Mouse (Mus musculus): ENCODE measurements around the gene Fbxl7. TPM values are rescaled to one million over a fixed set of nuclear protein-coding genes. Genes with fewer than 3 reads are reported as not detected.

The Fbxl7 gene
- polyA plus RNA-seq, 1 experiment: not detected

DNA sequence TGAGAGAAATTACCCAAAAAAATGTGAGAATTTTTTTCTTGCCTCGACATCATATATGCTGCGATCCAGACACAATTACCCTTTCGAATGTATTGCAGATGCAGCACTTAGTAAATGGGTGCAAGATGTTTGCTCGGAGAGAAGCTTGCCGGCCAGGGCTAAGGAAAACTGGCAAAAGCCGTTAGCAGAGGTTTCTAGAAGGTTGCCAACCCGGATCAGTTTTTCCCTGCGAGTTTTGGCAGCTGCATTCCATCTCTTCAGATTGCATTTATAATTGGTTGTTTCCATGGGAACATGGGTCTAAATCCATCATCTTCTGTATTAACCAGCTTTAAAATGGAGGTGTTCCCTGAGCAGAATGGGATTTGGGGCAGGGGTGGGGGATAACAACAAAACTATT is 240.4 kb downstream of the Fbxl7 start:
- TF ChIP-seq GATA1 (IDR thresholded peaks at IDR 0.05; ENCODE audit: low read length): no peak

DNA sequence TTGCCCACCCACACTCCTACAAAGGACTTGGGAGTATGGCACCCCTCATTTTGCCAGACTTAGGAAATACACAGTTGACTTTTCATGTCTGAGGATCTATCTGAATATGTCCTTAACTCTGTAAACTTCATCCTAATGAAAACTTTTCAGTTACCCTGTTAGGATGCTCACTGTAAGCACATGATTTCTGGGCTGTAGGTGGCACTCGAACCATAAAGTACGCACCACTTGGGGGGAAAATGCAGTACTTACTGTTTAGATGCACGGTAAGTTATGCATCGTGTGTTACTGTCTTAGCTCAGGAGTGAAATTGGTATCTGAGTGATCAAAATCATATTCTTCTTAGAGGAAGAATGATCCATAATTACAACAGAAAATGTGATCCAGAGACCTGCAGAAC is 252.8 kb downstream of the Fbxl7 start:
- TF ChIP-seq GATA1 (IDR thresholded peaks at IDR 0.05; ENCODE audit: low read length): no peak

GRCm38 (mm10) chr15:26639726-26640125 is 255.7 kb downstream of the Fbxl7 start:
- no peak for TF ChIP-seq GATA1 (IDR thresholded peaks at IDR 0.05; ENCODE audit: low read length)

- TF ChIP-seq GATA1 (IDR thresholded peaks at IDR 0.05; ENCODE audit: low read length): no peak
These were observed 259.8 kb downstream of the Fbxl7 start for GRCm38 (mm10) chr15:26635591-26635990.

DNA sequence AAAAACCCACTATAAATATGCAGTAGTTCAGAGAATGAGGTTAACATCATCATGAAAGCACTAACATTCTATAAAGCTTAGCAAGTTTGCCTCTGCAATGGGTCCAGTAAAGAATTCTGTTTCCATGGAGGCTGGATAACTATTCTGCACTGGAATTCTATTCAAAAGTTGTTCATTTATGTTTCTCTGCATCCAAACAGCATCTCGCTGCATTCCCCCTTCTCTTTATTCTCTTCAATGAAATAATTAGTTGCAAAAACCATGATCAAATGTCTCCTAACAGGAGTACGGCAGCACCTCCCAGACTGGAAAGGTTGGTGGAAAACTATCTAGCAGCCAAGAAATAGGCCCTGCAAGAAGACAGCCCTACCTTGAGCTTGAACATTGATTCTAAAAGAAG is 267.2 kb downstream of the Fbxl7 start:
- TF ChIP-seq GATA1 (IDR thresholded peaks at IDR 0.05; ENCODE audit: low read length): no peak

DNA sequence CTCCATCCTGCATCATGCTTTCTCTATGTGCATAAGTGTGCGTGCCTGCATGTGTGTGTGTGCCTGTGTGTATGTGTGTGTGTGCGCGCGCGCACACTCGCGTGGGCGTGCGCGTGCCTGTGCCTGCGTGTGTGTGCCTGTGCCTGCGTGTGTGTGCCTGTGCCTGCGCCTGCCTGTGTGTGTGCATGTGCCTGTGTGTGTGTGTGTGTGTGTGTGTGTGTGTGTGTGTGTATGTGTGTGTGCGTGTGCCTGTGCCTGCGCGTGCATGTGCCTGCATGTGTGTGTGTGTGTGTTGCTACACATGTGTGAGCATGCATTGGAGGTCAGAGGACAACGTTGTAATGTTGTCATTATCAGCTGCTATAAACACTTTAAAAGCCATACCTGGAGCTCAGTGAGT is 272.1 kb downstream of the Fbxl7 start:
- no peak for TF ChIP-seq GATA1 (IDR thresholded peaks at IDR 0.05; ENCODE audit: low read length)

DNA sequence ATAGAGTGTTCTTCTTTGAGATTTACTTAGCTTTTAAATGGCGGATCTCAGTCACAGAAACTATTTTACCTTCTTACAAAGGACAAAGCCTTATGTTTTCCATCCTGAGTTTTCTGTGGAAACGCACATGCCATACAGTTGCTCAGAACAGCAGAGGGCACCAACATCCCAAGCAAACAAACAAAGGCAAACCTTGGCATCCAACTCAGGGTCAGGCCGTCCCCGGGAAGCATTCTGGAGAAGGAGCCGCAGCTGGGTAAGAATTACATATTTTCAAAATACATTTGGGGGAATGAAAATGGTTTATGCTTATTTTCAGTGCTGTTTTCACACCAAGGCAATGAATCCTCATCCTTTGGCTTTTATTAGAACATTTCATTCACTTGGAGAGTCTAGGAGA is 275.1 kb downstream of the Fbxl7 start:
- no peak for TF ChIP-seq GATA1 (IDR thresholded peaks at IDR 0.05; ENCODE audit: low read length)

- no peak for TF ChIP-seq GATA1 (IDR thresholded peaks at IDR 0.05; ENCODE audit: low read length)
These were observed 276.2 kb downstream of the Fbxl7 start for GRCm38 (mm10) chr15:26619221-26619620.

GRCm38 (mm10) chr15:26596239-26596638 is 299.1 kb downstream of the Fbxl7 start:
- TF ChIP-seq GATA1 (IDR thresholded peaks at IDR 0.05; ENCODE audit: low read length): no peak

GRCm38 (mm10) chr15:26579947-26580709 is 315.3 kb downstream of the Fbxl7 start:
- no peak for TF ChIP-seq GATA1 (IDR thresholded peaks at IDR 0.05; ENCODE audit: low read length)

- no peak for TF ChIP-seq GATA1 (IDR thresholded peaks at IDR 0.05; ENCODE audit: low read length)
These were observed 316.9 kb downstream of the Fbxl7 start for GRCm38 (mm10) chr15:26578500-26578899.

- no peak for TF ChIP-seq GATA1 (IDR thresholded peaks at IDR 0.05; ENCODE audit: low read length)
These were observed 329.3 kb downstream of the Fbxl7 start for GRCm38 (mm10) chr15:26566076-26566475.

DNA sequence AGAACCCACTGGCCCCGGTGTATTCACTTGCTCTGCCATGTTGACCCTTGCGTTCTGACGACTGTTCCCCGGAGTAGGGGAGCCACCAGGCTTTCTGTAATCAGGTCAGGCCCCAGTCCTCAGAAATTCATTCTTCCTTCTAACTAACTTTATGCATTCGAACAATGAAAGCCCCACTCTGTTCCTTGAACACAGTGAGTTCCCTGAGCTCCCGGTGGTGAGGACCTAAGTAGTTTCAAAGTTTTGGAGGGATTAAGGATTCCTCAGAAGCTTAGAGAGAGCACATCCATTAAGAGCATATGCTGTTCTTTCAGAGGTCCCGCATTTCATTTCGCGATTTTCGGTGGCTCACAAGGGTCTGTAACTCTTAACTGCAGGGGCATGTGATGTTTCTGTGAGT is 341.8 kb downstream of the Fbxl7 start:
- TF ChIP-seq GATA1 (IDR thresholded peaks at IDR 0.05; ENCODE audit: low read length): no peak

GRCm38 (mm10) chr15:26533997-26534700 is 361.2 kb downstream of the Fbxl7 start:
- no peak for TF ChIP-seq GATA1 (IDR thresholded peaks at IDR 0.05; ENCODE audit: low read length)

GRCm38 (mm10) chr15:26519220-26519631 is 376.2 kb downstream of the Fbxl7 start:
- TF ChIP-seq GATA1 (IDR thresholded peaks at IDR 0.05; ENCODE audit: low read length): no peak

- TF ChIP-seq GATA1 (IDR thresholded peaks at IDR 0.05; ENCODE audit: low read length): no peak
These were observed 394.4 kb downstream of the Fbxl7 start for GRCm38 (mm10) chr15:26501024-26501423.

Measured in G1E-ER4 (cell line).